Mouse (Mus musculus) embryonic fibroblast, embryonic 13.5 days (primary cell): Measurements from ENCODE around the gene Narfl.

Experiments
- CTCF ChIP-seq: IDR thresholded peaks from 2 replicates; pipeline ENCODE4 v1.5.1; 2011; ENCODE audit warnings: mild to moderate bottlenecking, control low read depth, low read length, moderate library complexity, borderline replicate concordance; ENCODE audit not compliant: insufficient read depth
- POLR2A ChIP-seq: IDR thresholded peaks from 2 replicates; pipeline ENCODE4 v1.6.1; 2011; ENCODE audit warnings: low read depth, mild to moderate bottlenecking, control low read depth, low read length, moderate library complexity

GRCm38 (mm10) chr17:25824362-25825142, 51.0 kb downstream of the Narfl start:
- TF ChIP-seq CTCF = no peak
- no peak for TF ChIP-seq POLR2A
